Mouse (Mus musculus): Measurements from ENCODE around the gene Abca13.
"Not testable (repeated sequence)": the region's sequence is repeated elsewhere in the genome, so short reads cannot be mapped to it uniquely, and the experiment has no call there.

Abca13 gene

DNA sequence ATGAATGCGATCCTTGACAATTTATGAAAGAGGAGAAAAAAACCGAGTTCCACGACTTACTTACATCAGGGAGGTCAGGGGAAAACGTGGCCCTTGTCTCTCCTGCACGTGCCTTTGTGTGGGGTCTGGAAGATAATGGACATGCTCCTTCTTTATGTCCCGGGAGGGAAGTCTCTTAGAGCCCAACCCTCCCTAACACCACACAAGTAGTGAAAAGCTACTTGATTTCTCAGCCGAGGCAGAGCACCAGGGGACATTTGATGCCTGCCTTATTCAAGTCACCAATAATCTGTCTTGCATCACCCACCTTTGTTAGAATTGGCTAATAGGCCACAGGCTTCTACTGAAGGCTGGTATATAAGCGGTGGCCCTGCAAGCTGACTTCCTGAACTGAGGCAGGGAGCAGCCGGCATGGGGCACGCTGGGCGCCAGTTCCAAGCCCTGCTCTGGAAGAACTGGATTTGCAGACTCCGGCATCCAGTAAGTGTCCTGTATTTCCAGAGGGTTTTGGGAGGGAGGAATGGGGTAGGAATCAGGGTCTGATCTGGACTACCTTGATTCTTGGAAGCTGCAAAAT is at the start of gene Abca13:
Abca13 (plus strand) TSS at position 388 of the 577 bp plus-strand sequence.
- DNase-seq: no peak

DNA sequence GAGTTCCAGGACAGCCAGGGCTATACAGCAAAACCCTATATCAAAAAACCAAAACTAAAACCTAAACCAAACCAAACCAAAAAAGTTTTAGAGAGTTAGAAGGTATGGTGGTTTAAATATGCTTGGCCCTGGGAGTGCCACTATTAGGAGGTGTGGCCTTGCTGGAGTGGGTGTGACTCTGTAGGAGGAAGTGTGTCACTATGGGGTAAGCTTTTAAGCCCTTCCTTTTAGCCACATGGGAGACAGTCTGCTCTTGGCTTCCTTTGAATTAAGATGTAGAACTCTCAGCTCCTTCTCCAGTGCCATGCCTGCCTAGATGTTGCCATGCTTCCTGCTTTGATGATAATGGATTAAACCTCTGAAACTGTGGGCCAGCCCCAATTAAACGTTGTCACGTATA is 46.6 kb upstream of the Abca13 start:
- DNase-seq: no peak

DNA sequence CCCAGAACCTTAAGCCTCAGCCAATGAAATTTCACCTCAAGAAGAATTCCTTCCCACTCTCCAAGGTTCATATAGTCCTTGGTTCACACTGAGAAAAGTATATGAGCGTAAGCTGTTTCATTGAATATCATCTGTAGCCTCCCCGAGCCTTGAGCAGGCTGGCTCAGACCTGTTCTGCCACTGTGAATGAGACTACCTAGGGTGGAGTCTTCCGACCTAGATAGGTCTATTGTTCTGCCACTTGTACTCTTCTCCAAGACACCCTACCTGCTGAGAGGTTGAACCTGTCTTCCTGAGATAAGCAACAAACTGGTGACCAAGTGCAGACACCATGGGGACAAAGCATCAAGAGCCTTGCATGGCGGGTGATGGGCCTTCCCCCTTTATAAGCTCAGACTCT is 45.6 kb upstream of the Abca13 start:
- DNase-seq: no peak

DNA sequence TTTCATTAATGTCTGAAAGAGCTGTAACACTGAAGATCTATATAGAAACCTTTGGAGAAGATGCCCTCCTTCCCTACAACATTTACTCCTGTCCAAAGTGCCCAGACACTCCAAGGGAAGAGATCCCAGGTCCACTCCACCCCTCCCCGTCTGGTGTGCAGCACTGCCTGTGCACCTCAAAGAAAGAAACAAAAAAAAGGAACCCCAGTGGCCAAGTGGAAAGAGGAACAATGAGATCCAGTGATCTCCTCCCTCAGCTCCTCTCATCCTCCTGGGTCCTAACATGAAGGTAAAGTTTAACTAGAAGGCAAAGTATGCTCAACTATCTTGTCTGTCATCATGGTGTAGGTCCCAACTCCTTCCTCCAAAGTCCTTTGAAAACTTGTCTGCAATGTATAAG is 45.1 kb upstream of the Abca13 start:
- DNase-seq: no peak

DNA sequence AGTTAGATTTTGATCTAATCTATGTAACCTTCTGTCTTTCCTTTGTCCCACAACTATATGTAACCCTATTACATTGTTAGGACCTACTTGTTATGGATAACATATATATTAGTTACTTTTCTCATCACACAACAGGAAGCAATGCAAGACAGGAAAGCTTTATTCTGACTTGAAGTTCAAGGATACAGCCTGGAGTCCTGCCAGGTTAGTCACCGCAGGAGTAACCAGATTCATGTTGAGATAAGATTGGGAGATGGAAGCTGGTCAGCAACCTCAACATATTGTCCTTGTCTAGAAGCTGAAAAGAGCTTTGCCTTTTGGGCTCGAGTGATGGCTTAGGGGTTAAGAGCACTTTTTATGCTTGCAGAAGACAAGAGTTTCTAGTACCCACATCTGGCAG is 43.5 kb upstream of the Abca13 start:
- no peak for DNase-seq

DNA sequence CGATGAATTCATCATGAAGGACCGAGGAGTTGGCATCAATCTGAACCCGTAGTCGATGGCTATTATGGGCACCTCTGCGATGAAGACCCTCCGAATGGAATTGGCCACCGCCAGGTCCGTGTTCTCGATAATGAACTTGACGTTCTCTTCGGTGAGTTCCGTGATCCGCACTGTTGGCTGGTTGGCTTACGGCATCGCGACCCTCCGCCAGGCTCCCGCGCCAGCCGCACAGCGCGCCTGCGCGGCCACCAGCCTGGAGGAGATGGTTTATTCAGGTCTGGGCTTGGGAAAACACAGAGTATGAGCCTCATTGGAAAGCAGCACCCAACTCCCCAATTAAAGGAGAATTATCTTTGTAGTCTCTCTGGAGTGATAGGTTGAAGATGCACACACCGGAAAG is 41.3 kb upstream of the Abca13 start:
- not testable (repeated sequence) for DNase-seq

DNA sequence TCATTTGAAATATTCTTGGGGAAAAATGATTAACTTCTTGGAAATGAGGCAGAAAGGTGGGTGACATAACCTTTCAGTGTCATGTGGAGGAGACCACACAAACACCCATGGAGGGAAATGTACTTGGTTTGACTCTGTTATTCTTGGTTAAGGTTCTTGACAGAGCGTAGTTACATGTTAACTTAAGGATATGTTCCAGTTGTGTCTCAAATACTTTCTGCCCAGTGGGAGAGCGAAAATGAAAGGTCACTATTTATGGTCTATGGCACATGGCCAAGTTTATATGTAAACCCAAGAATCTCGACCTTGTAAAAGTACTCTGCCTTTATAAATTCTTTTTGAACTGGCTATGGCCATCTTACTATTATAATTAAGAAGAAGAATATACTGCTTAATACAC is 31.8 kb upstream of the Abca13 start:
- DNase-seq: no peak

DNA sequence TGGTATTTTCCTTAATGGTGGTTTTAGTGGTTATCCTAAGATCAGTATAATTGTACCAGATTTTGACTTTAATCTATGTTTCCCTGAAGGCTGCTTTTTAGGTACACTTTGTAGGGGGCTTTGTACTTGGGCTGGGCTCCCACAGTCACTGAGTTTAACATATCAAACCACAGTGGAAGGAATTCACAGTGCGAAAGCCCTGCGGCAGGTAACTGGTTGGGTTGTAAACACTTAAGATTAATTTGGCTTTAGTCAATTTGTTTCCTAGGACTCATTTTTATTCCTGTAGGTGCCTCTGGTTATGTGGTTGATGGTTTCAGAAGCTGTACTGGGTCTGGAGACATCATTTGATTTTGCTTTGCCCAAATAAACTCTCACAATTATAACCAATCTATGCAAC is 24.4 kb upstream of the Abca13 start:
- no peak for DNase-seq

DNA sequence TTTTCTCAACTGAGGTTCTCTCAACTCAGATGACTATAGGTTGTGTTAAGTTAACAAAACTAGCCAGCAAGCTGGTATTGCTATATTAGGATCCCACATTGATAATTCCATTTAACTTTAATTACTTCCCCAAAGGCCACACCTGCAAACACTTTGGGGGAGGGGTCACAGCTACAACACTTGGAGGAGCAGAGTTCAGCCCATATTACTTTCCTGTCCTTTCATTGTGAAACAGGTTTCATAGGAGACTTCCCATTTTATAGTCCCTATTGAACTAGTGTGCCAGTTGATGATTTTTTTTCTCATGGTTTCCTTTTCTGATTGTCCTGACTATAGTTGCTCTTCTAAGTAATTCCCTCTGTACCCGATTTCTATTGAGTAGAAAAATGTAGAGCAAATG is 10.3 kb upstream of the Abca13 start:
- DNase-seq: no peak

DNA sequence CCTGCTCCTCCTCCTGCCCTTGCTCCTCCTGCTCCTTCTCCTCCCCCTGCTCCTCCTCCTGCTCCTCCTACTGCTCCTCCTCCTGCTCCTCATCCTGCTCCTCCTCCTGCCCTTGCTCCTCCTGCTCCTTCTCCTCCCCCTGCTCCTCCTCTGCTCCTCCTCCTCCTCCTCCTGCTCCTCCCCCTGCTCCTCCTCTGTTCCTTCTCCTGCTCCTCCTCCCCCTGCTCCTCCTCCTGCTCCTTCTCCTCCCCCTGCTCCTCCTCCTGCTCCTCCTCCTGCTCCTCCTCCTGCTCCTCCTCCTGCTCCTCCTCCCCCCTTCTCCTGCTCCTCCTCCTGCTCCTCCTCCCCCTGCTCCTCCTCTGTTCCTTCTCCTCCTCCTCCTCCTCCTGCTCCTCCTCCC is 2.3 kb upstream of the Abca13 start:
- DNase-seq: not testable (repeated sequence)

DNA sequence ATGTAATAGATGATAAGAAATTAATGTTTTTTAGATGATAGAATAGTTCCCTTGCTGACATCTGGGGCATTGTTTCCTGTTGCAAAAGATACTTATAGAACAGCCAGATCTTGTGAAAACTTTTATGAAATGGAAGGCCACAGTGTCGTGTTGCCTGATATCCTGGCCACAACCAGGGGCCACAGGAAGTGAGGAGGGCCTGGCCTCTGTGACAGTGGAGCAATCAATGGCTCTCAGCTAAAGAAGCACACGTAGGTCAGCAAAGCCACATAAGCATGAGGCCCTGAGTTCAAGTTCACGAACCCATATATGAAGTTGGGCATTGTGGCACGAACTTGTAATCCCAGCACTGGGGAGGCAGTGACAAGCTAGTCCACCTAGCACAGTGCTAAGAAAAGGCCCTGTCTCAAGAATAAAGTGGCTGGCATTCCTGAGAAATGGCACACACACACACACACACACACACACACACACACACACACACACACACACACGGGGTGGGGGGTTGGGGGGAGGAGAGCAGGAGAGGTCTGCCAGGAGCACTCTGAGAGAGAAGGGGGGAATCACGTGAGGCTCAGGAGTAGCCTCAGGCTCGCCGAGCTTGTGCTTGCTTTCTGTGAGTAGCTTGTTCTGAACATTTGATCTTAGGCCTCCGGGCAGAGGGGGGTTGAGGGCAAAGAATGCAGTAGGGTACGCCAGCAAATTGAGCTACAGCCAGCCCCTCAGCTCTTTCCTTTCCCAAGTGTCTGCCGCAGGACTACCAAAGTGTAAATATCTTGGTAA is 779 bp upstream of the Abca13 start:
- DNase-seq: no peak

DNA sequence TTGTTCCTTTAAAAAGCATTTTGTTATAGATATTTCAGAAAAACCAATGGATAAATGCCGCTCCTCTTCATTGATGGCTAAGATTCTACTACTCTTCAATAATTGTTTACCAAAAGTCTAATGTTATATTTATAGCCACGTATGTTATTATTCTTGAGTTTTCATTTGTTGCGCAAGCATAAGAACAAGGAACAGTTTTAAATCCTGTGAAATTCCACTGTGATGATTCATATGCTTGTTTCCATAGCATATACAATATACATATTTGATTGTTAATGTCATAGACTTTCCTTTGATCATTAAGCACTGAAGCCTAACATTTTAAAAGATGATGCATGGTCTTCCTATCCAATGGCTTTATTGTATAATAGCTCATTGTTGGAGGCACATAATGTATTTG is 3.1 kb downstream of the Abca13 start:
- DNase-seq: no peak

DNA sequence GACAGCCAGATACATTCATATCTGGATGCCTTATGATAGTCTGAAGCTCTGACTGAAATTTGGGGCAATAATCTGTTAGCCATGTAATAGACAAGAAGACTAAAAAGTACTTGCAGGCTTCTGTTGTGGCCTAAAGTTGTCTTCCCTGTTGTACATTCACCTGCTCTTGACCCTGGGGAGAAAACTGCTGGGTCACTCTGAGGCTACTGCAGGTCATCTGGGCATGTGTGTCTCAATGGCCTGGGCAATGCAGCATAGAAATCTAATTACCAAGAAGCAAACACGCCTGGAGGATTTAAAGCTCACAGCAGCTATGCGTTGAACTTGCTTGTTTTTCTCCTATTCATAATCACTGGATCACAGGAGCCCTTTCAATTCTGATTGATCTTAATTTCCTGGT is 8.1 kb downstream of the Abca13 start:
- no peak for DNase-seq

DNA sequence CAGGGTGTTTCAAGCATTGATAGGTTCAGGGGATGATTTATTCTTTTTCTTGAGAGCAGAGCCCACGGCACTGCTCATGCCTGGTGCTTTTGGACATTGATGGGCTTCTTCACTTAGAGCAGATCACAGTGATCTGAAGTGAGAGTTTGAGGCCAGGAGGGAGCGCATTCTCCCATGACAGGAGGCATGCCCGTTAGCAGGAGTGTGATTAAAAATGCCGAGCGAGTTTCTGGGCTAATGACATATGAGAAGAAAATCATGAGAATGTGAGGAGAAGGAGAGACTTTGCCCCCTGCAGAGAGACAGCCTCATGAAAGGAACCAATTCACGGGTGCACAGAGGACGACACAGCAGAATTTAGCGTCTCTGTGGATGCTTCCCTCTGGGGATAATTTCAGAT is 19.0 kb downstream of the Abca13 start:
- no peak for DNase-seq

DNA sequence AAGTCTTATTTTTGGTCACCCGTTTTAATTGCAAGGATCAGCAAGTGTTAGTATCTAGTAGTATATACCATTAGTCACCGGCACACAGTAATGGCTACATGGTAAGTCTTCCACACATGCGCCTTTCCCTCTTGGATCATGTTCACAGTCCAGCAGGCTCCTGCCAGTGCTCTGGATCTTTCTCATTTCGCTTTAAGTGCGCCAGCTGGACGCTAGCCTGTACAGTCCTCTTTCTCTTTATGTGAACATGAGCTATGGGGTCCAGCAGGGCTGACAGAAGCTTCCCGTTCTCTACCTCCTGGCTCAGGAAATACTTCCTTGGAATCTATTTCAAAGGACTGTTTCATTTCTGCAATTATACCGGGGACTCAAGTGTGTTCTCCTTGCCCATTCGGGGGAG is 21.8 kb downstream of the Abca13 start:
- DNase-seq: no peak

DNA sequence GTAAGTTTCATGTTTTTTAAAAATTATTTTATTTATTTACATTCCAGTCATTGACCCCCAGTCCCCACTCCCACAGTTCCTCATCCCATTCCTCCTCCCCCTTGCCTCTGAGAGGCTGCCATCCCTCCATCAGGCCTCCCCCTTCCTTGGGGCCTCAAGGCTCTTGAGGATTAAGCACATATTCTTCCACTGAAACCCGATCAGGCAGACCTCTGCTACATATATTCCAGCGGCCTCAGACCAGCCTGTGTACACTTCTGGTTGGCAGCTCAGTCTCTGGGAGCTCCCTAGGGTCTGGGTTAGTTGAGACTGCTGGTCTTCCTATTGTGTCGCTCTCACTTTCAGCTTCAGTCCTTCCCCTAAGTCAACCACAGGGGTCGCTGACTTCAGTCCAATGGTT is 24.5 kb downstream of the Abca13 start:
- DNase-seq: no peak

DNA sequence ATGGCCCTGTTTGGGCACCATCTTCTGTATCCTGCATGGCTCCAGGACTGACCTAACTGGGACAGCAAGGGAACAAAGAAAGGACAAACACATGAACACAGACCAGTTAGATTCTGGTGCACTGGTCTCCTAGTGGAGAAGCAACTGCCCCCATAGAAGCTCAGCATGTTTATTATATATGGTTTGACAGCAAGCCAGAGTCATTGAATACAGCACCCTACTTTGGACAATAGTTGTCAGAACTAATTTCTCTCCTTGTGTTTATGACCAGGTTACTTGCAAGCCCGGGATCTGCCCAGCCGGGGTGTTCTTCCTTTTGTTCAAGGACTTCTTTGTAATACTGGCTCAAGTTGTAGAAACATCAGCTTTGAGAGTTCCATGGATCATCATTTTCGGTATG is 28.8 kb downstream of the Abca13 start:
- DNase-seq: no peak

DNA sequence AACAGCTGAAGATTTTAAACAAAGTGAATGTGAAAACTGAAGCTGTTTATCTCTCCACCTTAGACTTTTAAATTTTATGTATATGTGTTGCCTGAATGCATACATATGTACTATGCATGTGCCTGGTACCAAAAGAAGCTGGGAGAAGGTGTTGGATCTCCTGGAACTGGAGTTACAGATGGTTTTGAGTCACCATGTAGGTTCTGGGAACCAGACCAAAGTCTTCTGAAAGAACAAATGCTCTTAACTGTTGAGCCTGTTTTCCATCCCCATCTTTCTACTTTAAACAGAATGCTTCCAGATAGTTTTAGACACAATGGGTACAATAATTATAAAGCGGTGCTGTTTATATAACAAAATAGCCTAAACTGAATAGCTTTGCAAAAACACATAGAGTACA is 29.9 kb downstream of the Abca13 start:
- no peak for DNase-seq

DNA sequence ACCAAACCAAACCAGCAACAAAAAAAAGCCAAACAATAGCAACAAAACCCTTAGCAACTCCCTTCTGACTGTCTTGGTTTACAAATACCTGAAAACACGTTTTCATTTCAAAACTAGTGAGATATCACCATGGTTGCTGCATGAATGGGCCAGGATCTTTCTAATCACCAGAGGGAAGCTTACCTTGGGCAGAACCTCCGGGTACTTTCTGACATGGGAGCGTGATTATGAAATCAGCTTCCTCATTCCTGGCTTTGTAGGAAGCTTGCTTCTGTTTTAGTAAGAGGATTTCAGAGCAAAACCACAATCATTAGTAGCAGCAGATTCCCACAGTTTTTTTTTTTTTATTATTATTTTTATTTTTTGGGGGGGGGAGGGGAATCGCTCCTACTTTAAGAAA is 34.7 kb downstream of the Abca13 start:
- no peak for DNase-seq

DNA sequence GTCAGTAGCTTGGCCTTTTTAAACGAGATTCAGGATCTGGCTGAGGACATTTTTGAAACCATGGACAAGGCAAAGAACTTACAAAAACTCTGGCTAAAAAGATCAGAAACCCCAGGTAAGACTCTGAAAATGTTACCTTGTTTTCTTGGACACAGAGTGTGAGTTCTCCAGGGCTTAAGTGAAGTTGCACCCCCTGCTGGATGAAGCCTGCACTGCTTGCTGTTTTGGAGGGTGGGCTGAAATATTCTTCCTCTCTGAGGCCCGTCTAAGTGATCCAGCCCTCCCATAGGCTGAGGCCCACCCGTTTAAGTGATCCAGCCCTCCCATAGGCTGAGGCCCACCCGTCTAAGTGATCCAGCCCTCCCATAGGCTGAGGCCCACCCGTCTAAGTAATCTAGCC is 57.9 kb downstream of the Abca13 start:
- not testable (repeated sequence) for DNase-seq

DNA sequence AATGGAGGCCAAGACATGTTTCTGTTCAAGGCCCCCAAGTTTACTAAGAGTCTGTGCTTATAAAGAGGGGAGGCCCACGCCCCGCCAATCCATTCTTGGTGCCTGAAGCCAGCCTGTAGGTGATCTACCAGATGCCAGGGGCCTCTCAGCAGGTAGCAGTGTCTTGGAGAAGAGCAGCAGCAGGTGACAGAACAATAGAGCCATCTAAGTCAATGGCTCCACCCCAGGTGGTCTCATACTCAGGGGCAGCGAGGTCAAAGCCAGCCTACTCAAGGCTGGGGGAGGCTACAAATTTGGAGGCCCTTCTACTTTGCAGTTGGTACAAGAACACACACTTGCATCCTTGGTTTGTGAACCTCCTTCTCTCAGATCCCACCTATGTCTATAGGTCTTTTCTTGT is 71.3 kb downstream of the Abca13 start:
- not testable (repeated sequence) for DNase-seq

DNA sequence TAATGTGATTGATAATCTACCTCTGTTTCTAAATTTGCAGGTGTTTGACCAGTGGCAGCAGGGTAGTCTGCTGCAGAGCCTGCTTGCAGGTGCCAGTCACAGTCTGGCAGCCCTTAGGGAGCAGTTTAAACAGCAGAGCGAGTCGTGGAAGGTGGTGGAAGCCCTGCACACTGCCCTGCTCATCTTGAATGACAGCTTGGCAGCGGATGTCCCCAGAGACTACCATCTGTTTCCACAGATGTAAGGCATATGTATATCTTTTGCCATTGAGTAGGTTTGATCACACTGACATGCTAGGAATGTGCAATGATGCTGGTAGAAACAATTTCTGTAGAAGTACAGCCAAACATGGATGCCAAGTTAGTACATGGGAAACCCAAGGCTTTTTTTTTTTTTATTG is 77.3 kb downstream of the Abca13 start:
- DNase-seq: no peak

DNA sequence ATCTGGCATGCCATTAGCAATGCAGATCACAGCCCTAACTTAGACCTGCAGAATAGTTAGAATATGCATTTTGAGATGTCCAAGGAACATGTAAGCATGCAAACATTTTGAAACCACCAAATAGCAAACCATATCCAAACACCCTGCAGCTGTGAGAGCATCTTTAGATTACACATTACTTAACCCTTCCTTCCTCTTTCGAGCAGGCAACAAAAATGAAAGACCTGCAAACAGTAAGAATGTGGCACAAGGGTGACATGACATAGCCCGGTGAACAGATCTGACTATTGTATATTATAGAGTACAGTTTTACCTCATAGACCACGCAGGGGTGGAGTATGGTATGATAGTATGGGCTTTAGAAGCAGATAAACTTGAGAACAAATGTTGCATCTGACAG is 93.5 kb downstream of the Abca13 start:
- no peak for DNase-seq

DNA sequence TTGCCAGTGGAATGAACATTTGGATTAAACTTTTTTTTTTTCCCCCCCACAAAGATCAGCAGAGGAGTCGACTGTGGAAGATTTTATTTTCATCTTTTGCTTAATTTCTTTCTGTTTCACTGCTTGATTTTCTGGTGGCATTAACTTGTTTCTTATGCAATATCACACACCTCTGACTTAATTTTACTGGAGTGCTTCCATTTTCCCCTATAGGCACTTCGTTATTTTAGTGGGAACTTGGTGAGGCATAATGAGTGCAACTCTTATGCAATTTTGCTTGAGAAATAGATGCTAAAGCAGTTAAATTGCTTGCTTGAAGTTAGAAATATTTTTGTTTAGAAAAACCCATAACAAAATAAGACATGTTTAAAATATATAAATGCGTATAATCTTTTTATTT is 94.0 kb downstream of the Abca13 start:
- no peak for DNase-seq

DNA sequence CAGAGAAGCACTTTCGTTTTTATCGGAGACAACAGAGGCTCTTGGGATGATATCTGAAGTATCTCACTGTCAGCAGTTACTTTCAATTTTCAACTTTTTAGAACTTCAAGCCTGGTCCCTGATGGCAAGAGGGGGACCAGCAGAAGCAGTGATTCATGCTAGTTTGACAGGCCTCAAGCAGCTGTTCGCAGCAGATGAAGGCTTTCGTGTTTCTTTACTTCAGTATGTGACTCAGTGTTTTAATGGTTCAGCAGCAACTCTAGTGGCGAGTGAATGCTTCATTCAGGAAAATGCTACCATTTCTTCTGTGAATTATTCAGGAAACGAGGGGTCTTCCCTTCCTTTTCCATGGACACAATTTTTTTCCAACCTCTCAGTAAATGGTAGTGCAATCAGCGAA is 99.4 kb downstream of the Abca13 start:
- DNase-seq: no peak

All from thymus, postnatal 36 days (tissue).